Mouse (Mus musculus): ENCODE data around the gene Cmss1. TPM values are rescaled to one million over a fixed set of nuclear protein-coding genes. Genes with fewer than 3 reads are reported as not detected.
"Not testable (repeated sequence)": the region's sequence is repeated elsewhere in the genome, so short reads cannot be mapped to it uniquely, and the experiment has no call there.

The Cmss1 gene
- total and polyA plus RNA-seq, 2 experiments from 2014 or later, result 17.0 to 50.3 TPM

GRCm38 (mm10) chr16:57398387-57399214, 208.1 kb downstream of the Cmss1 start:
- no peak overlapping the region for H3K4me3 ChIP-seq (ENCODE audit: low read depth, low read length)
- H3K4me2 ChIP-seq (ENCODE audit: low read depth, low read length), result no peak overlapping the region
- DNase-seq (ENCODE audit: low spot score), result peak; percentile 46
- H3K27me3 ChIP-seq (ENCODE audit: control insufficient read depth, insufficient read depth, low read length), result no peaks in the 10 kb centered on the region
- 50% methylated on average over 18 of the region's 18 CpGs for WGBS
- H3K9ac ChIP-seq (replicated peaks; ENCODE audit: low read depth, low read length), result no peak overlapping the region
- no peak for ATAC-seq (ENCODE audit: insufficient read depth, low read depth)
- TF ChIP-seq EP300 (IDR thresholded peaks at IDR 0.05; ENCODE audit: low read depth), result no peak
- peak; percentile 84 for TF ChIP-seq CTCF (IDR thresholded peaks at IDR 0.05; ENCODE audit: low read depth)
- H3K36me3 ChIP-seq (replicated peaks; ENCODE audit: control insufficient read depth, insufficient read depth, low read length), result no peaks in the 10 kb centered on the region
- no peak overlapping the region for H3K27ac ChIP-seq (ENCODE audit: low read depth)
- H3K4me1 ChIP-seq (ENCODE audit: control insufficient read depth, insufficient read depth), result 0 out of 2 replicates have a peak, but pooled peaks cover 6% of the 10 kb centered on the region
- H3K9me3 ChIP-seq (replicated peaks; ENCODE audit: control insufficient read depth, low read length), result no peaks in the 10 kb centered on the region

- DNase-seq (ENCODE audit: low spot score) (no peak), ATAC-seq (ENCODE audit: insufficient read depth, low read depth) (no peak)
- Histone ChIP-seq H3K36me3 (replicated peaks; ENCODE audit: control insufficient read depth, insufficient read depth, low read length) (no peaks in the 10 kb centered on the region), H3K27ac (ENCODE audit: low read depth) (0 out of 2 replicates have a peak overlapping the region, but pooled peaks have one; percentile 3), H3K9me3 (replicated peaks; ENCODE audit: control insufficient read depth, low read length) (no peaks in the 10 kb centered on the region), H3K4me2 (ENCODE audit: low read depth, low read length) (no peak overlapping the region), H3K27me3 (ENCODE audit: control insufficient read depth, insufficient read depth, low read length) (no peaks in the 10 kb centered on the region), H3K4me3 (ENCODE audit: low read depth, low read length) (no peak overlapping the region), H3K4me1 (ENCODE audit: control insufficient read depth, insufficient read depth) (0 out of 2 replicates have a peak, but pooled peaks cover 6% of the 10 kb centered on the region), H3K9ac (replicated peaks; ENCODE audit: low read depth, low read length) (no peak overlapping the region)
- 80% methylated on average over 6 of the region's 6 CpGs for WGBS
- no peak for TF ChIP-seq CTCF (IDR thresholded peaks at IDR 0.05; ENCODE audit: low read depth)
- TF ChIP-seq EP300 (IDR thresholded peaks at IDR 0.05; ENCODE audit: low read depth), result no peak
These were observed 208.8 kb downstream of the Cmss1 start for GRCm38 (mm10) chr16:57397845-57398244.

- 74% methylated on average over 6 of the region's 6 CpGs for WGBS
These were observed 210.4 kb downstream of the Cmss1 start for GRCm38 (mm10) chr16:57396249-57396648.

GRCm38 (mm10) chr16:57393161-57393560, 213.5 kb downstream of the Cmss1 start:
- no peak overlapping the region for H3K4me3 ChIP-seq (ENCODE audit: low read depth, low read length)

More at GRCm38 (mm10) chr16:57396249-57396648, 210.4 kb downstream of the Cmss1 start:
- Histone ChIP-seq H3K4me1 (ENCODE audit: control insufficient read depth, insufficient read depth) (0 out of 2 replicates have a peak, but pooled peaks cover under 1% of the 10 kb centered on the region), H3K9ac (replicated peaks; ENCODE audit: low read depth, low read length) (no peak overlapping the region), H3K4me2 (ENCODE audit: low read depth, low read length) (no peak overlapping the region), H3K27me3 (ENCODE audit: control insufficient read depth, insufficient read depth, low read length) (no peaks in the 10 kb centered on the region), H3K4me3 (ENCODE audit: low read depth, low read length) (no peak overlapping the region), H3K27ac (ENCODE audit: low read depth) (no peak overlapping the region), H3K36me3 (replicated peaks; ENCODE audit: control insufficient read depth, insufficient read depth, low read length) (no peaks in the 10 kb centered on the region), H3K9me3 (replicated peaks; ENCODE audit: control insufficient read depth, low read length) (no peaks in the 10 kb centered on the region)
- no peak for ATAC-seq (ENCODE audit: insufficient read depth, low read depth)
- TF ChIP-seq CTCF (IDR thresholded peaks at IDR 0.05; ENCODE audit: low read depth) (no peak), EP300 (IDR thresholded peaks at IDR 0.05; ENCODE audit: low read depth) (no peak)
- DNase-seq (ENCODE audit: low spot score), result no peak

GRCm38 (mm10) chr16:57392461-57392860, 214.2 kb downstream of the Cmss1 start:
- WGBS, result 63% methylated on average over 2 of the region's 2 CpGs

More at GRCm38 (mm10) chr16:57393161-57393560, 213.5 kb downstream of the Cmss1 start:
- H3K27ac ChIP-seq (ENCODE audit: low read depth), result peak overlapping the region; percentile 78
- 38% methylated on average over 11 of the region's 11 CpGs for WGBS
- H3K4me1 ChIP-seq (ENCODE audit: control insufficient read depth, insufficient read depth), result no peaks in the 10 kb centered on the region
- no peak overlapping the region; the same call in 1 of the 2 replicates for H3K9ac ChIP-seq (replicated peaks; ENCODE audit: low read depth, low read length)
- no peaks in the 10 kb centered on the region for H3K36me3 ChIP-seq (replicated peaks; ENCODE audit: control insufficient read depth, insufficient read depth, low read length)
- DNase-seq (ENCODE audit: low spot score), result peak; percentile 59
- H3K27me3 ChIP-seq (ENCODE audit: control insufficient read depth, insufficient read depth, low read length), result no peaks in the 10 kb centered on the region
- no peaks in the 10 kb centered on the region for H3K9me3 ChIP-seq (replicated peaks; ENCODE audit: control insufficient read depth, low read length)
- TF ChIP-seq CTCF (IDR thresholded peaks at IDR 0.05; ENCODE audit: low read depth) (no peak), EP300 (IDR thresholded peaks at IDR 0.05; ENCODE audit: low read depth) (no peak; the same call in 1 of the 2 replicates)
- no peak for ATAC-seq (ENCODE audit: insufficient read depth, low read depth)
- peak overlapping the region; percentile 19 for H3K4me2 ChIP-seq (ENCODE audit: low read depth, low read length)

GRCm38 (mm10) chr16:57391171-57391570, 215.5 kb downstream of the Cmss1 start:
- H3K4me1 ChIP-seq (ENCODE audit: control insufficient read depth, insufficient read depth); H3K9me3 ChIP-seq (replicated peaks; ENCODE audit: control insufficient read depth, low read length); H3K27ac ChIP-seq (ENCODE audit: low read depth); H3K36me3 ChIP-seq (replicated peaks; ENCODE audit: control insufficient read depth, insufficient read depth, low read length); DNase-seq (ENCODE audit: low spot score); H3K9ac ChIP-seq (replicated peaks; ENCODE audit: low read depth, low read length); H3K4me2 ChIP-seq (ENCODE audit: low read depth, low read length); H3K27me3 ChIP-seq (ENCODE audit: control insufficient read depth, insufficient read depth, low read length); H3K4me3 ChIP-seq (ENCODE audit: low read depth, low read length); ATAC-seq (ENCODE audit: insufficient read depth, low read depth): not testable (repeated sequence)
- WGBS, result 30% methylated on average over 22 of the region's 39 CpGs

More at GRCm38 (mm10) chr16:57392461-57392860, 214.2 kb downstream of the Cmss1 start:
- ATAC-seq (ENCODE audit: insufficient read depth, low read depth) (no peak), DNase-seq (ENCODE audit: low spot score) (no peak)
- H3K27me3 ChIP-seq (ENCODE audit: control insufficient read depth, insufficient read depth, low read length), result no peaks in the 10 kb centered on the region
- peak overlapping the region; percentile 78; the same call in 1 of the 2 replicates for H3K27ac ChIP-seq (ENCODE audit: low read depth)
- no peaks in the 10 kb centered on the region for H3K9me3 ChIP-seq (replicated peaks; ENCODE audit: control insufficient read depth, low read length)
- H3K9ac ChIP-seq (replicated peaks; ENCODE audit: low read depth, low read length), result no peak overlapping the region
- no peak overlapping the region for H3K4me3 ChIP-seq (ENCODE audit: low read depth, low read length)
- H3K36me3 ChIP-seq (replicated peaks; ENCODE audit: control insufficient read depth, insufficient read depth, low read length), result no peaks in the 10 kb centered on the region
- TF ChIP-seq EP300 (IDR thresholded peaks at IDR 0.05; ENCODE audit: low read depth) (no peak), CTCF (IDR thresholded peaks at IDR 0.05; ENCODE audit: low read depth) (no peak)
- no peak overlapping the region for H3K4me2 ChIP-seq (ENCODE audit: low read depth, low read length)
- H3K4me1 ChIP-seq (ENCODE audit: control insufficient read depth, insufficient read depth), result no peaks in the 10 kb centered on the region
